ENCODE assay signal across 8 mouse cellular contexts in the genomic region with DNA sequence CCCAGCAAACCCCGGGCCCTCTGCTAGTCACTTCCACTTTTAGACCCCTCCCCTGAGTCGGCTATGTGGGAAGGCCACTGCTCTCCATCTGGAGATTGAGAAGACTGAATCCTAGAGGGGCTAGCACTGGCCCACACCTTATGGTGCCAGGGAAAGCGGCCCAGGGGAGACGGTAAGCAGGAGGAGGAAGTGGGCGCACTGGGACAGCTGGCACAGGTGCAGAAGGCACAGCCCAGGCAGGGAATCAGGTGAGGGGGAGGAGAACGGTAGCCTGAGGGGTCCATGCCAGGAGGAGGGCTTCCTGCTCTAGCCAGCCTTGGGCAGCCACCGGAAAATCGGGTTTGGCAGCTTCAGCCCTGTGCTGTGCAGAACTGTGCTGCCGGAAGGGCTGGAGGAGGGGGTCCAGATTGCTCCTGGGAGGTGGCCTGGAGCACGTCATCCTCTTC. TPM values are rescaled to one million over a fixed set of nuclear protein-coding genes. Genes with fewer than 3 reads are reported as not detected.
A peak's percentile ranks its signal among the peaks of the same experiment; 100 is the strongest.
DNase-seq lines count a peak whose midpoint lies in the region; ATAC-seq and TF ChIP-seq lines count a peak whose summit lies in the region.
"Had no signal": no experiment of that assay in that cellular context is flagged by ENCODE, and none has a peak within 500 bp of the region (broad histone marks: within the 10 kb centered on the region; RNA-seq: fewer than 3 reads in every experiment).

No protein-coding gene starts in this region.

- H3K4me3 ChIP-seq in bone marrow macrophage, adult 2 months (ENCODE audit: insufficient read depth, low read length): peak overlapping the region; percentile 60
- no peak overlapping the region for H3K4me3 ChIP-seq in embryonic facial prominence, embryonic 11.5 days (ENCODE audit: low read depth, low read length)
- H3K4me3 ChIP-seq in heart, adult 2 months: peak overlapping the region; percentile 24
- H3K4me3 ChIP-seq in limb, embryonic 14.5 days (replicated peaks; ENCODE audit: low read length): no peak overlapping the region; the same call in 1 of the 2 replicates
- peak overlapping the region; percentile 3; the same call in 1 of the 2 replicates for H3K4me3 ChIP-seq in midbrain, embryonic 12.5 days
- H3K4me3 ChIP-seq in stomach, postnatal 0 days (ENCODE audit: low read depth, low read length): no peak overlapping the region
- H3K4me3 ChIP-seq: erythroblast, embryonic 14.5 days had no signal

- H3K36me3 ChIP-seq in embryonic facial prominence, embryonic 11.5 days (replicated peaks; ENCODE audit: control insufficient read depth, insufficient read depth, low read depth, low read length): no peaks in the 10 kb centered on the region
- H3K36me3 ChIP-seq in heart, adult 2 months (ENCODE audit: control insufficient read depth, insufficient read depth, low read length): no peaks in the 10 kb centered on the region
- no peaks in the 10 kb centered on the region for H3K36me3 ChIP-seq in limb, embryonic 14.5 days (ENCODE audit: control insufficient read depth, insufficient read depth, low read length)
- no peaks in the 10 kb centered on the region for H3K36me3 ChIP-seq in midbrain, embryonic 12.5 days
- no peaks in the 10 kb centered on the region for H3K36me3 ChIP-seq in stomach, postnatal 0 days (ENCODE audit: control insufficient read depth, insufficient read depth, low read length)

- TF ChIP-seq POLR2A in bone marrow macrophage, adult 2 months (IDR thresholded peaks at IDR 0.05; ENCODE audit: borderline replicate concordance, low read depth, low read length): no peak
- TF ChIP-seq POLR2A in heart, adult 2 months (IDR thresholded peaks at IDR 0.05; ENCODE audit: insufficient read depth, low read depth, low read length): no peak; the same call in 1 of the 2 replicates
- TF ChIP-seq POLR2A in limb, embryonic 14.5 days (IDR thresholded peaks at IDR 0.05; ENCODE audit: borderline replicate concordance, extremely low read depth, insufficient read depth, insufficient read length): no peak

- no peaks in the 10 kb centered on the region for H3K27me3 ChIP-seq in embryonic facial prominence, embryonic 11.5 days (ENCODE audit: control insufficient read depth, insufficient read depth, low read length)
- no peaks in the 10 kb centered on the region for H3K27me3 ChIP-seq in heart, adult 2 months (ENCODE audit: control insufficient read depth, insufficient read depth, low read length)
- H3K27me3 ChIP-seq in limb, embryonic 14.5 days (ENCODE audit: control insufficient read depth, insufficient read depth, low read length): no peaks in the 10 kb centered on the region
- no peaks in the 10 kb centered on the region for H3K27me3 ChIP-seq in midbrain, embryonic 12.5 days
- no peaks in the 10 kb centered on the region for H3K27me3 ChIP-seq in stomach, postnatal 0 days (ENCODE audit: control insufficient read depth, insufficient read depth, low read length)

- peak; percentile 70 for DNase-seq in embryonic facial prominence, embryonic 11.5 days (ENCODE audit: low spot score)
- peak; percentile 76 to 79 for DNase-seq in heart, adult 2 months
- peak; percentile 83 for DNase-seq in kidney, adult 18-20 months
- DNase-seq in limb, embryonic 14.5 days (ENCODE audit: low spot score): peak; percentile 64
- peak; percentile 93 for DNase-seq in stomach, postnatal 0 days (ENCODE audit: low spot score)

- peak overlapping the region; percentile 7 for H3K9ac ChIP-seq in embryonic facial prominence, embryonic 11.5 days (replicated peaks; ENCODE audit: low read length)
- peak overlapping the region; percentile 60 for H3K9ac ChIP-seq in heart, adult 2 months (ENCODE audit: low read depth, low read length)
- H3K9ac ChIP-seq in limb, embryonic 14.5 days (ENCODE audit: low read depth, low read length, severe bottlenecking): no peak overlapping the region
- no peak overlapping the region for H3K9ac ChIP-seq in midbrain, embryonic 12.5 days (replicated peaks)
- peak overlapping the region; percentile 43 for H3K9ac ChIP-seq in stomach, postnatal 0 days (ENCODE audit: low read length)

- H3K27ac ChIP-seq in bone marrow macrophage, adult 2 months (ENCODE audit: insufficient read depth, low read depth, low read length): peak overlapping the region; percentile 85
- H3K27ac ChIP-seq in embryonic facial prominence, embryonic 11.5 days (replicated peaks; ENCODE audit: low read depth, low read length): peak overlapping the region; percentile 32; the same call in 1 of the 2 replicates
- peak overlapping the region; percentile 93 for H3K27ac ChIP-seq in heart, adult 2 months
- no peak overlapping the region for H3K27ac ChIP-seq in limb, embryonic 14.5 days (replicated peaks; ENCODE audit: low read depth, low read length)
- peak overlapping the region; percentile 56 for H3K27ac ChIP-seq in midbrain, embryonic 12.5 days (replicated peaks)
- H3K27ac ChIP-seq in stomach, postnatal 0 days (replicated peaks): peak overlapping the region; percentile 85

- peak overlapping the region; percentile 21 for H3K4me2 ChIP-seq in embryonic facial prominence, embryonic 11.5 days (ENCODE audit: low read depth, low read length)
- peak overlapping the region; percentile 31 for H3K4me2 ChIP-seq in limb, embryonic 14.5 days (replicated peaks; ENCODE audit: low read depth, low read length, severe bottlenecking)
- H3K4me2 ChIP-seq in midbrain, embryonic 12.5 days (replicated peaks): peak overlapping the region; percentile 27
- H3K4me2 ChIP-seq in stomach, postnatal 0 days (replicated peaks; ENCODE audit: low read depth): peak overlapping the region; percentile 44

- H3K4me1 ChIP-seq in bone marrow macrophage, adult 2 months (ENCODE audit: control insufficient read depth, insufficient read depth, low read length): peaks cover 34% of the 10 kb centered on the region
- peaks cover 4% of the 10 kb centered on the region for H3K4me1 ChIP-seq in embryonic facial prominence, embryonic 11.5 days (ENCODE audit: control insufficient read depth, insufficient read depth, low read length)
- H3K4me1 ChIP-seq in heart, adult 2 months (ENCODE audit: control insufficient read depth, insufficient read depth, low read length): peaks cover 18% of the 10 kb centered on the region
- peaks cover 23% of the 10 kb centered on the region for H3K4me1 ChIP-seq in limb, embryonic 14.5 days (ENCODE audit: control insufficient read depth, insufficient read depth, low read length)
- H3K4me1 ChIP-seq in midbrain, embryonic 12.5 days: peaks cover 27% of the 10 kb centered on the region; the same call in 1 of the 2 replicates
- peaks cover 15% of the 10 kb centered on the region for H3K4me1 ChIP-seq in stomach, postnatal 0 days (replicated peaks; ENCODE audit: control insufficient read depth, insufficient read depth)

- TF ChIP-seq EP300 in heart, adult 2 months (IDR thresholded peaks at IDR 0.05; ENCODE audit: insufficient read depth, low read depth, low read length): no peak; the same call in 1 of the 2 replicates
- no peak for TF ChIP-seq EP300 in stomach, postnatal 0 days (optimal IDR thresholded peaks at IDR 0.05)

- peak; percentile 75 for ATAC-seq in embryonic facial prominence, embryonic 11.5 days (replicated peaks; ENCODE audit: insufficient number of reproducible peaks, low FRiP score, low TSS enrichment, low read depth)
- ATAC-seq in limb, embryonic 14.5 days (ENCODE audit: low FRiP score, low read depth): no peak
- ATAC-seq in midbrain, embryonic 12.5 days (ENCODE audit: low FRiP score, low read depth): peak; percentile 88
- peak; percentile 89 for ATAC-seq in stomach, postnatal 0 days (ENCODE audit: low FRiP score, low TSS enrichment)

- H3K79me2 ChIP-seq in heart, adult 2 months (replicated peaks; ENCODE audit: control insufficient read depth, insufficient read depth, low read length): no peaks in the 10 kb centered on the region

- intact Hi-C loops in heart, adult 2 months (cut with DNase I): loop anchor here (2.0 kb wide), 1 partner anchor 16 kb away; no protein-coding TSS in a partner anchor

- no peaks in the 10 kb centered on the region for H3K9me3 ChIP-seq in embryonic facial prominence, embryonic 11.5 days (replicated peaks; ENCODE audit: control insufficient read depth, low read length)
- no peaks in the 10 kb centered on the region for H3K9me3 ChIP-seq in limb, embryonic 14.5 days (ENCODE audit: control insufficient read depth, low read length)
- no peaks in the 10 kb centered on the region for H3K9me3 ChIP-seq in midbrain, embryonic 12.5 days
- no peaks in the 10 kb centered on the region for H3K9me3 ChIP-seq in stomach, postnatal 0 days (ENCODE audit: control insufficient read depth, low read length)

- TF ChIP-seq CTCF in bone marrow macrophage, adult 2 months (IDR thresholded peaks at IDR 0.05; ENCODE audit: low read depth, low read length): no peak
- TF ChIP-seq CTCF in heart, adult 2 months (IDR thresholded peaks at IDR 0.05): no peak
- no peak for TF ChIP-seq CTCF in stomach, postnatal 0 days (IDR thresholded peaks at IDR 0.05; ENCODE audit: low read depth)

- 19% methylated on average over 10 of the region's 10 CpGs for WGBS in embryonic facial prominence, embryonic 11.5 days
- 24% methylated on average over 10 of the region's 10 CpGs for WGBS in heart, adult 2 months
- 21% methylated on average over 10 of the region's 10 CpGs for WGBS in limb, embryonic 14.5 days
- 34% methylated on average over 10 of the region's 10 CpGs for WGBS in midbrain, embryonic 12.5 days
- WGBS in stomach, postnatal 0 days: 12% methylated on average over 10 of the region's 10 CpGs

RNA-seq across cellular contexts. Expression of gene Gm49337, which starts 3.4 kb away (rescaled TPM):
- polyA plus RNA-seq in bone marrow macrophage, adult 2 months (2012; ENCODE audit: insufficient read depth, insufficient read length, missing spikeins): not detected in 2 replicates
- not detected in 2 replicates for polyA plus RNA-seq in embryonic facial prominence, embryonic 11.5 days (2014; fragmentation: Nextera tagmentation; extraction: Ambion mirVana)
- under 1 TPM; 0.16 to 0.37 TPM for total RNA-seq in heart, adult 2 months (2021)
- polyA plus RNA-seq in heart, adult 2 months (2012; rRNA removed): not detected in 2 replicates
- not detected in 2 replicates for polyA plus RNA-seq in limb, embryonic 14.5 days (2012; rRNA removed)
- polyA plus RNA-seq in limb, embryonic 14.5 days (2014; fragmentation: Nextera tagmentation; extraction: Ambion mirVana): not detected in 2 replicates
- polyA plus RNA-seq in midbrain, embryonic 12.5 days (2016; fragmentation: Nextera tagmentation; extraction: Ambion mirVana): 0.13 TPM in 1 of 2 replicates, not detected in the other
- polyA plus RNA-seq in stomach, postnatal 0 days (2015; fragmentation: Nextera tagmentation; extraction: Ambion mirVana): not detected in 2 replicates
- polyA plus RNA-seq: erythroblast, embryonic 14.5 days had no signal

RNA-seq across cellular contexts. Expression of gene 1700042G07Rik, which starts 3.4 kb away (rescaled TPM):
- not detected in 2 replicates for polyA plus RNA-seq in bone marrow macrophage, adult 2 months (2012; ENCODE audit: insufficient read depth, insufficient read length, missing spikeins)
- polyA plus RNA-seq in embryonic facial prominence, embryonic 11.5 days (2014; fragmentation: Nextera tagmentation; extraction: Ambion mirVana): not detected in 2 replicates
- total RNA-seq in heart, adult 2 months (2021): not detected
- polyA plus RNA-seq in heart, adult 2 months (2012; rRNA removed): 0.45 TPM in 1 of 2 replicates, not detected in the other
- not detected in 2 replicates for polyA plus RNA-seq in limb, embryonic 14.5 days (2012; rRNA removed)
- not detected in 2 replicates for polyA plus RNA-seq in limb, embryonic 14.5 days (2014; fragmentation: Nextera tagmentation; extraction: Ambion mirVana)
- polyA plus RNA-seq in midbrain, embryonic 12.5 days (2016; fragmentation: Nextera tagmentation; extraction: Ambion mirVana): not detected in 2 replicates
- not detected in 2 replicates for polyA plus RNA-seq in stomach, postnatal 0 days (2015; fragmentation: Nextera tagmentation; extraction: Ambion mirVana)
- polyA plus RNA-seq: erythroblast, embryonic 14.5 days had no signal

RNA-seq across cellular contexts. Expression of gene Tspan1, which starts 9.2 kb away (rescaled TPM):
- polyA plus RNA-seq in bone marrow macrophage, adult 2 months (2012; ENCODE audit: insufficient read depth, insufficient read length, missing spikeins): not detected in 2 replicates
- 0.24 TPM in 1 of 2 replicates, not detected in the other for polyA plus RNA-seq in embryonic facial prominence, embryonic 11.5 days (2014; fragmentation: Nextera tagmentation; extraction: Ambion mirVana)
- total RNA-seq in heart, adult 2 months (2021): not detected
- 4.9 TPM in 1 of 2 replicates, not detected in the other for polyA plus RNA-seq in heart, adult 2 months (2012; rRNA removed)
- not detected in 2 replicates for polyA plus RNA-seq in limb, embryonic 14.5 days (2012; rRNA removed)
- polyA plus RNA-seq in limb, embryonic 14.5 days (2014; fragmentation: Nextera tagmentation; extraction: Ambion mirVana): not detected in 2 replicates
- 0.09 TPM in 1 of 2 replicates, not detected in the other for polyA plus RNA-seq in midbrain, embryonic 12.5 days (2016; fragmentation: Nextera tagmentation; extraction: Ambion mirVana)
- 319 and 330 TPM in 2 replicates for polyA plus RNA-seq in stomach, postnatal 0 days (2015; fragmentation: Nextera tagmentation; extraction: Ambion mirVana)
- polyA plus RNA-seq: erythroblast, embryonic 14.5 days had no signal

RNA-seq across cellular contexts. Expression of gene Lurap1, which starts 25.4 kb away (rescaled TPM):
- 0.12 and 0.13 TPM in 2 replicates for polyA plus RNA-seq in bone marrow macrophage, adult 2 months (2012; ENCODE audit: insufficient read depth, insufficient read length, missing spikeins)
- polyA plus RNA-seq in embryonic facial prominence, embryonic 11.5 days (2014; fragmentation: Nextera tagmentation; extraction: Ambion mirVana): 1.6 and 2.1 TPM in 2 replicates
- 1 to 10 TPM; 4.5 to 5.4 TPM for total RNA-seq in heart, adult 2 months (2021)
- 2.0 and 2.9 TPM in 2 replicates for polyA plus RNA-seq in heart, adult 2 months (2012; rRNA removed)
- 1.7 and 2.1 TPM in 2 replicates for polyA plus RNA-seq in limb, embryonic 14.5 days (2012; rRNA removed)
- polyA plus RNA-seq in limb, embryonic 14.5 days (2014; fragmentation: Nextera tagmentation; extraction: Ambion mirVana): 2.5 and 3.1 TPM in 2 replicates
- polyA plus RNA-seq in midbrain, embryonic 12.5 days (2016; fragmentation: Nextera tagmentation; extraction: Ambion mirVana): 1.8 and 1.9 TPM in 2 replicates
- 1.2 and 1.6 TPM in 2 replicates for polyA plus RNA-seq in stomach, postnatal 0 days (2015; fragmentation: Nextera tagmentation; extraction: Ambion mirVana)
- polyA plus RNA-seq: erythroblast, embryonic 14.5 days had no signal

RNA-seq across cellular contexts. Expression of gene Pik3r3, which starts 44.9 kb away (rescaled TPM):
- 0.33 and 1.0 TPM in 2 replicates for polyA plus RNA-seq in bone marrow macrophage, adult 2 months (2012; ENCODE audit: insufficient read depth, insufficient read length, missing spikeins)
- polyA plus RNA-seq in embryonic facial prominence, embryonic 11.5 days (2014; fragmentation: Nextera tagmentation; extraction: Ambion mirVana): 49.0 and 50.5 TPM in 2 replicates
- 10 to 100 TPM; 10.1 to 11.6 TPM for total RNA-seq in heart, adult 2 months (2021)
- polyA plus RNA-seq in heart, adult 2 months (2012; rRNA removed): 9.3 and 15.3 TPM in 2 replicates
- 24.8 and 27.1 TPM in 2 replicates for polyA plus RNA-seq in limb, embryonic 14.5 days (2012; rRNA removed)
- 14.7 and 21.7 TPM in 2 replicates for polyA plus RNA-seq in limb, embryonic 14.5 days (2014; fragmentation: Nextera tagmentation; extraction: Ambion mirVana)
- polyA plus RNA-seq in midbrain, embryonic 12.5 days (2016; fragmentation: Nextera tagmentation; extraction: Ambion mirVana): 117 and 127 TPM in 2 replicates
- polyA plus RNA-seq in stomach, postnatal 0 days (2015; fragmentation: Nextera tagmentation; extraction: Ambion mirVana): 6.4 and 6.8 TPM in 2 replicates

Comparison
In these comparisons a context has a peak if more than half of its experiments do, and no peak if none do; other contexts are left out.
1. H3K4me3 ChIP-seq: peak in bone marrow macrophage, adult 2 months (single experiment), heart, adult 2 months (single experiment) and midbrain, embryonic 12.5 days (single experiment); none in embryonic facial prominence, embryonic 11.5 days (single experiment), limb, embryonic 14.5 days (single experiment) and stomach, postnatal 0 days (single experiment).
2. H3K9ac ChIP-seq: peak in embryonic facial prominence, embryonic 11.5 days (single experiment), heart, adult 2 months (single experiment) and stomach, postnatal 0 days (single experiment); none in limb, embryonic 14.5 days (single experiment) and midbrain, embryonic 12.5 days (single experiment).
3. RNA of gene Tspan1, which starts 9.2 kb away (polyA plus RNA-seq): 319 to 330 TPM in stomach, postnatal 0 days; 4.9 TPM in heart, adult 2 months, 0.24 TPM in embryonic facial prominence, embryonic 11.5 days, 0.09 TPM in midbrain, embryonic 12.5 days, not detected in limb, embryonic 14.5 days and not detected in bone marrow macrophage, adult 2 months; every median in the first group is over 10 times any median in the second.
4. Peak in every context shown above with its lines, with median percentiles within 50 percentile points of each other: DNase-seq and H3K4me2 ChIP-seq.